Mouse (Mus musculus) liver, embryonic 14.5 days (tissue): ENCODE data around the gene Crhr1.

Experiments used
- CTCF ChIP-seq: IDR thresholded peaks from 2 replicates; pipeline ENCODE4 v1.5.1; 2016; ENCODE audit warnings: antibody characterized with exemption, low read depth, control low read depth
- EP300 ChIP-seq: IDR thresholded peaks from 2 replicates; pipeline ENCODE4 v1.6.1; 2016; ENCODE audit warnings: antibody characterized with exemption, low read depth

GRCm38 (mm10) chr11:104159769-104160272 is 27.2 kb downstream of the Crhr1 start:
- TF ChIP-seq EP300: no peak
- no peak for TF ChIP-seq CTCF
